Mouse (Mus musculus): Measurements from ENCODE around the gene Endog.
"Not testable (repeated sequence)": the region's sequence is repeated elsewhere in the genome, so short reads cannot be mapped to it uniquely, and the experiment has no call there.

The Endog gene

DNA sequence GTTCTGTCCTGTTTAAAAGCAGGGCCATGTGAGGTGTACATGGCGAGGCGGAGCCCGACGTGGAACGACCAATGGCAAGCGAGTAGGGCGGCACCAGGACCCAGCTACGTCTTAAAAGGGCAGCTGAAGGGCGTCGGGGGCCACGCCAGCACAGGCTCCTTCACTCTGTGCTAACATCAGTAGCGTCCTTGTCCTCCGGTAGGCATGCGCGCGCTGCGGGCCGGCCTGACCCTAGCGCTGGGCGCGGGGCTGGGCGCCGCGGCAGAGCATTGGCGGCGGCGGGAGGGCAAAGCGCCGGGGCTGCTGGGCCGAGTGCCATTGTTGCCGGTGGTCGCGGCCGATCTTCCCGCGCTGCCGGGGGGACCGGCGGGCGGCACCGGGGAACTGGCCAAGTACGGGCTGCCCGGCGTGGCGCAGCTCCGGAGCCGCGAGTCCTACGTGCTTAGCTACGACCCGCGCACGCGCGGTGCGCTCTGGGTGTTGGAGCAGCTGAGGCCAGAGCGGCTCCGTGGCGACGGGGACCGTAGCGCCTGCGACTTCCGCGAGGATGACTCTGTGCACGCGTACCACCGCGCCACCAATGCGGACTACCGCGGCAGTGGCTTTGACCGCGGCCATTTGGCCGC, at the start of gene Endog:
Gene Endog (plus strand): TSS at position 123 of the 626 bp plus-strand sequence.
- peak; percentile 88 for DNase-seq (ENCODE audit: extremely low spot score)

GRCm38 (mm10) chr2:30122766-30123165, 48.5 kb upstream of the Endog start:
- DNase-seq (ENCODE audit: extremely low spot score), result no peak

DNA sequence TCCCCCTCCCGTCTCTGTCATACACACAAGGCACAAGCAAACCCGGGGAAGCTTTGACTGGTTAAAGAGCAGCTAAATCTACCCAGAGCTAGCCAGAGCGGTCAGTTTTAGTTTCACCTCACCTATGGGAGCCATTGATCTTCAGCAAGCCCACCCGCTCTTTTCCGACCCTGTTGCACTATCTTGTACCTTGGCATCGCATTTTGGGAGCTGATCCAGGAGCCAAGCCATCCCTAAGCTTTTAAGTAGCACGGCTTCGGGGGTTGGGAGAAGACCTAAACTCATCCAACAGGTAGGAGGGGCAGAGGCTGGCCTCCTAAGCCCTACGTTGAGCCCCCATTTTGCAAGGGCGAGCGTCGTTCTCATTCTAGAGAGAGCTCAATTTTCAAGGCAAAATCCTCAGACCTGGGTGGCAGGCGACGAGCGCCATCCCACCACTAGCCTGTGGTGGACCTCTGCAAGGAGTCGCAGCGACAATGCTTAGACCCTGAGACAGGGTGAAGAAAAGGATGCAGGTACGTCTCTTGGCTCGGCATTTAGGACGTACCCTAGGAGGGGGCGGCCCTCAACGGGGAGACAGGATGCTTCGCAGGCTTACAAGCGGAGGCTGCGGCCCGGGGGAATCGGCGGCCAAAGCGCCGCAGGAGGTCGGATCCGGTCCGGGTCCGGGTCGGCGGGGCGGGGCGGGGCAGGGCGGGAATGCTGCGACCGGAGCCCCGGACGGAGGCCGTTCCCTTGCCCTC, 47.4 kb upstream of the Endog start:
- DNase-seq (ENCODE audit: extremely low spot score), result no peak

GRCm38 (mm10) chr2:30124472-30125274, 46.6 kb upstream of the Endog start, which contains the start of gene Zer1:
TSS of gene Zer1 (minus strand) at chr2:30124585.
- DNase-seq (ENCODE audit: extremely low spot score), result peak; percentile 93

- DNase-seq (ENCODE audit: extremely low spot score), result peak; percentile 24
Observed at GRCm38 (mm10) chr2:30128789-30129188, 42.5 kb upstream of the Endog start.

DNA sequence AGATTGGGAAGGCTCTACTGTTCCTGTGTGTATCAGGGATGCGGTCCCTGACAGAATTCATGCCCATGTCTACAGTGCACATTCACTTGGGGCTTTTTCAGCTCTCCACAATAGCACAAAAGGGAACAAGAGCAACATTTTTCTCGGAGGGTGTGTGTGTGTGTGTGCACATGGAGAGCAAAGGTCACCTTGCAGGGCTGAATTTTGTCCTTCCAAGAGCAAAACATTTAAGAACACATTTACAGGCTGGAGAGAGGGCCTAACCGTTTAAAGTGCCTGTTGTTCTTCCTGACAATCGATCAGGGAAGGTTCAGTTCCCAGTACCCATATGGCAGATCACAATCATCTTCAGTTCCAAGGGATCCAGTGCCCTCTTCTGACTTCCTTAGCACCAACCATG, 41.1 kb upstream of the Endog start:
- DNase-seq (ENCODE audit: extremely low spot score), result no peak

- DNase-seq (ENCODE audit: extremely low spot score), result not testable (repeated sequence)
Observed at GRCm38 (mm10) chr2:30131240-30131639, 40.1 kb upstream of the Endog start.

DNA sequence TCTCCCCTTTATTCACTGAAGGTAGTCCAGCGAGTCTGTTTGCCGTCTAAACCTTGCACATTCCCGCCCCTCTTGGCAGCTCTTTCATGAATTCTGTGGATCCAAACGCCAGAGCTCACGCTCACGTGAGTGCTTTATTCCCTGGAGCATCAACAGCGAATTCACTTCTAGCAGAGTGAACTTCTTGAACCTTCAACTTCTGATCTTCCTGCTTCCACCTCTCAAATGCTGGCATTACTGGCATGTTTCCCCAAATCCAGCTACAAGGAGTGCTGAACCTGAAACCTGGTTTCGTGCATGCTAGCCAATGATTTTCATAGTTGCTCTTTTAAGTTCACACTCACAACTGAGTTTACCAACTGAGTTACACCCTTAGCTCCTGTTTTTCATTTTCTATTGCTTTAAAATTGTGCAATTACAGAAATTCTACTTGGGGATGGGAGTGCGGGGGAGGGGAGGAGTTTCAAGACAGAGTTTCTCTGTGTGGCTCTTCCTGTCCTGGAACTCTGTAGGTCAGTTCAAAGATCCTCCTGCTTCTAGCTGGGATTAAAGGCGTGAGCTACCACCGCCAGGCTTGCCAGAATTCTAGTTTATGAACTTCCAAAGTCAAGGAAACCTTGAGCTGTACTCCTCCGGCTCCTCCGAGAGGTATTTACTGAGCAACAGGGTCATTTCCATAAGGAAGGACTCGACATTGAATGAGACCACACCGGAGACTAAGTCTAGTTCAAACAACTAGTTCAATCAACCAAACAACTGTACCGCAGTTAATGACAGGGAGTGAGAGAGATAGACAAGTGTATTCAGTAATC, 38.3 kb upstream of the Endog start:
- peak; percentile 9 for DNase-seq (ENCODE audit: extremely low spot score)

DNA sequence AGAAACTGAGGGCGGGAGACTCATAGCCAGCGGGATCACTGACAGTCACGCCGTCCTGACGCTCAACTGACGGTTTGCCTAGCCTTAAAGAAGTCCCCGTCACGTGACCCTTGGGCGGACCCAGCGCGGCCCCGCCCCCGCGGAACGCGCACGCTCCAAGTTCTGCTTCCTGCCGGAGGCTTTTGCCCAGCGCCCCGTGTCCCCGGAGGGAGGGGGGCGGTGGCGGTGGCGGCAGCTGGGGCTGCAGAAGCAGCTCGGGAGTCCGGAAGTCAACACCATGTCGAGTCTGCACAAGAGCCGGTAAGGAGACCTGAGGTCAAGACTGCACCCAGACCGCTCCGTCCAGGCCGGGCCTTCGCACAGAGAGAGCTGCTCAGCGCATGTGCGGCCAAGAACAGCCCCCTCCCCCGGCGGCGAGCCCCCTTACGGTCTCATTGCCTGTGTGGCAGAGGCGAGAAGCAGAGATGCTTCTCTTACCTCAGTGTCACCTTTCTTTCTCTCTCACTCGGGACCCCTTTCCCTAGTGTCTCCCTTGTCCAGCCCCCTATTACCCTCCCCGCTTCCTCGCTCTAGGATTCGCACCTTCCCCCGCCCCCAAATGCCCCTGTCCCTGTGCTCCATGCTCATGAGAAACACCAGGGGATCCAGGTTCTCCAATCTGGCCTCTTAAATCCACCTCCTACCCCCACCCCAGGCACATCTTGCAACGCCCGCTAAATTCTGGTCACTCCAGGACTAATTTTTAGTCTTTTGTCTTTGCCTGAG, 37.5 kb upstream of the Endog start, which contains the start of gene Tbc1d13:
Gene Tbc1d13 (plus strand): TSS at position 134 of the 765 bp plus-strand sequence.
- DNase-seq (ENCODE audit: extremely low spot score), result peak; percentile 97

GRCm38 (mm10) chr2:30134378-30134711, 36.9 kb upstream of the Endog start:
- DNase-seq (ENCODE audit: extremely low spot score), result no peak

DNA sequence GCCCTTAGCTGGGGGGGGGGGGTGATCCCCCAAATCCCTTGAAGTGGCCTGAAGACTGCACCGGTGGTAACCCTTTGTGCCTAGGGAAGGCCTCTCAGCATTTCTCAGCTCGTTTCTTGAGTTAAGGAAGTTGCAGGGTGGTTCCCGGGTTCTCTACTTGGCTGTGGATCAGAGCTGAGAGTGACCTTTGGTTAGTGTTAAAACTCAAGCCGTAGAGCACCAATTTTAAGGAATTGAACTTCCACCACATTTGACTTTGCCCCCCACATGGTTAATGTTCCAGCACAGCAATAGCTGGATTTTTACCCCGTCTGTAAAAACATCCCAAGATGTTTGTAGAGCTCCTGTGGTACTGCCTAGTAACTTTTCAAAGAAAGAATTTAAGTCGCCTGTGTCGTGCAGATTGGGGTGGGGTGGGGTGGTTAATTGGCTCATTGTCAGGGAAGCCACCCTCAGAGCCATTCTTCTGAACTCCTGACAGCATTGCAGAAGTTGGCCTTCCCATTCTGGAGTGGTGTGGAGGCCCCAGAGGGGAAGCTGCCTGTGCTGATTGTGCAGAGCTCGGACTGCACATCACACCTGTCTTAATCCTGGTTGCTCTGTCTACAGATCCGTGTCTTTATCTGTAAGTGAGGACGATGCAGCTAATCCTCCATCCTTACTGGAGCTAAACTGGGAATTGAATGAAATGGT, 36.2 kb upstream of the Endog start:
- DNase-seq (ENCODE audit: extremely low spot score), result no peak

DNA sequence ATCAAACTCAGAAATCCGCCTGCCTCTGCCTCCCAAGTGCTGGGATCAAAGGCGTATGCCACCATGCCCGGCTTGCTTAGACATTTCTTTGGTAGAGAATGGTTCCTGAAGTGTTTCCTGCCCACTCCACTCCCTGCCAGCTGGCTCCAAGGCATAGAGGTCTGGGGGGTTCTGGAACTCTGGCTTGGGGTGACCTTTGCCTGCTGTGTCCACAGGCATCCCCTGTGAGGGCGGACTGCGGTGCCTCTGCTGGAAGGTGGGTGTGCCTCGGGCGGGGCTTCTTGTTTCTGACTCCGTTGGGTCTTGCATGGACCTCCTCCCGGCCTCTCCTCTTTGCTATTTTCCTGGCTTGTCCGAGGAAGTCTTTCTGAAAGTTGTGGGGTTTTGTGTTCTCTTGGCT, 34.8 kb upstream of the Endog start:
- no peak for DNase-seq (ENCODE audit: extremely low spot score)

- DNase-seq (ENCODE audit: extremely low spot score), result not testable (repeated sequence)
Observed at GRCm38 (mm10) chr2:30140021-30140420, 31.3 kb upstream of the Endog start.

DNA sequence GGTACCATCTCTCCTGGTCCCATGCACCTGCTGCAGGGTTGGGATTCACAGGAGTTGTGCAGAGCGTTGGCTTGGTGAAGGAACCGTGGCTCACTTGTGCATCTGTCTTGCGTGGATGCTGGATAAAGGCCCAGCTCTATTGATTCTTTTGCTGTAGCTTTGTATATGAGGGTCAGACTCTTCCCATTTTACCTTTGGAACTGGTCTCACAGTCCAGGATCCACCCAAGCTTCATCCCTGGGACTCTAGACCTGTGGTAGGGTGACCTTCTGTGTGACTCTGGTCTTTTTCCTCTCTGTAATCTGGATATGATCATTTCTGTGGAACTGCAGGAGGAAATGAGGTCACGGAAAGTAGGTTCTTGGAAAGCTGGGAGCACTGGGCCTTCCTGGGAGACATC, 26.9 kb upstream of the Endog start:
- DNase-seq (ENCODE audit: extremely low spot score), result no peak

GRCm38 (mm10) chr2:30147466-30147865, 23.8 kb upstream of the Endog start:
- DNase-seq (ENCODE audit: extremely low spot score), result no peak

- DNase-seq (ENCODE audit: extremely low spot score), result no peak
Observed at GRCm38 (mm10) chr2:30151840-30152239, 19.5 kb upstream of the Endog start.

DNA sequence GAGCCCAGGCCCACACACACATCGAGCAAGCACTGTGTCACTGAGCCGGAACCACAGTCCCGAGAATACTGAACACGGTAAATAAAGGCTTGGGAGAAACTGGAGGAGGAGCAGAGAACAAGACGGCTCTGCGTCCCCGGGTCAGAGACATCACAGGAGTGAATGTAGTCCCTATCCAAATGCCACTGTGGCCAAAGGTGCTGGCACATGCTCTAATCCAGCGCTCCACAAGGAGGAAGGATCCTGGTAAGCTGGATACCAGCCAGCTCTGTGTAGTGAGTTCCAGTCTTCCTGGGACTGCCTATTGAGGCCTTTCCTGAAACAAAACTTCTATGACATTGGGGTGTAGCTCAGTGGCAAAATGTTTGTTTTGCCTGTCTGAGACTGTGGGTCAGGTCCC, 18.7 kb upstream of the Endog start:
- DNase-seq (ENCODE audit: extremely low spot score), result no peak

DNA sequence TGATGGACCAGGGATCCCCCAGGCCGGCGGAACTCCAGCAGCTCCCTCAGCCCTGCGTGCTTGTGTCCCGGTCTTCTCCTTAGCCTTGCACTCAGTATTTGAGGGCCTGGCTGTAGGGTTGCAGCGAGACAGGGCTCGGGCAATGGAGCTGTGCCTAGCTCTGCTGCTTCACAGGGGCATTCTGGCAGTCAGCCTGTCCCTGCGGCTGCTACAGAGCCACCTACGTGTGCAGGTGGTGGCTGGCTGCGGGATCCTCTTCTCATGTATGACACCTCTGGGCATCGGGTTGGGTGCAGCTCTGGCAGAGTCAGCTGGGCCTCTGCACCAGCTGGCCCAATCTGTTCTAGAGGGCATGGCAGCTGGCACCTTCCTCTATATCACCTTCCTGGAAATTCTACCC, 11.4 kb upstream of the Endog start:
- DNase-seq (ENCODE audit: extremely low spot score), result not testable (repeated sequence)

DNA sequence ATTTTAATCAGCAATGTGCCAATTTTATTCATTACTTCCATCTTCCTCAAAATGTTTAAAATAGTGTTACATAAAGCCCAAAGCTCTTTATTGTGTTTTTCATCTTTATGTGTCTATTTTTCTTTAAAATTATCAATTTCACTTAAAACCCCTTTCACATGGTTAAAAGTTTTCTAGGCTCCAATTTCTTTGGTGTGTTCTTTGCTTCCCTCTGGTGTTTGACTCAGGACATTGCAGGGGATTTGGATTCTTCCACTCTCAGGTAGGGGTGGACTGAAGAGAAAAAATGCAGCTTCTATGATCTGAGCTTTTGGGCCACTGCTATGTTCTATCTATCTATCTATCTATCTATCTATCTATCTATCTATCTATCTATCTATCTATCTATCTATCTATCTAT, 9.5 kb upstream of the Endog start:
- peak; percentile 45 for DNase-seq (ENCODE audit: extremely low spot score)

DNA sequence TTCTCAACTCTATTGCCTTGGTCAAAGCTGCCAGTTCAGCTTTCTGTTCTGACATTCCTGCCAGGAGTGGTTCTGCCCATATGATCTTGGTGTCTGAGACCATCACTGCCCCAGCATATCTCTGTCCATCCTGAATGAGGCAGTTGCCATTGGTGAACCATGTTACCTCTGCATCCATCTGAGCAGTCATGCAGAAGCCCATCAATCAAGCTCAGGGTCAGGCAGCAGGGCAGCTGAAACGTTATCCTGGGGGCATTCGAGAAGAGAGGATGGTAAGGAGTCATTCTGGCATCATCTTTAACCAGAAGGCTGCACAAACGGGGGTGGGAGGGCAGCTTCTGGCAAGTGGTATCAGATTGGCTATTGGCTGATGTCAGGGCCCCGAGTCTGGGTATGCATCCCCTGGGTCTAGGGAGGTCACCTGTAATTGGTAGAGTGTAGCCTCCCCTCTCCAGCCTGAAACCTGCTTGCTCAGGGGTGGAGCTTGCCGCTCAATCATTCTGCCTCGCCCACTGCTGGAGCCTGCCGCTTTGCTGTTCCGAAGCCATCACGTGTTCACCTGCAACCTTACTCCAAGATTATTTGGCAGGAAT, 6.9 kb upstream of the Endog start:
- no peak for DNase-seq (ENCODE audit: extremely low spot score)
